Mouse (Mus musculus) heart, postnatal 14 days (tissue): ENCODE measurements around the gene Ufd1. TPM values are rescaled to one million over a fixed set of nuclear protein-coding genes. Genes with fewer than 3 reads are reported as not detected.

Source experiments
- DNase-seq, 2 experiments: peaks; one replicate each; pipeline ENCODE4 v3.0.0; 2021 to 2022
- intact Hi-C: fragments of 180-260 bp; cut with DNase I; formaldehyde crosslinking; loops from one replicate; pipeline ENCODE4 v1.15.1; 2025
- total RNA-seq, 2 experiments: library from RNA; stranded (reverse); gene quantifications; 2 replicates each; pipeline ENCODE4 v1.2.3; 2021

The Ufd1 gene
- total RNA-seq, 2 experiments from 2014 or later, result 56.5 to 61.4 TPM

DNA sequence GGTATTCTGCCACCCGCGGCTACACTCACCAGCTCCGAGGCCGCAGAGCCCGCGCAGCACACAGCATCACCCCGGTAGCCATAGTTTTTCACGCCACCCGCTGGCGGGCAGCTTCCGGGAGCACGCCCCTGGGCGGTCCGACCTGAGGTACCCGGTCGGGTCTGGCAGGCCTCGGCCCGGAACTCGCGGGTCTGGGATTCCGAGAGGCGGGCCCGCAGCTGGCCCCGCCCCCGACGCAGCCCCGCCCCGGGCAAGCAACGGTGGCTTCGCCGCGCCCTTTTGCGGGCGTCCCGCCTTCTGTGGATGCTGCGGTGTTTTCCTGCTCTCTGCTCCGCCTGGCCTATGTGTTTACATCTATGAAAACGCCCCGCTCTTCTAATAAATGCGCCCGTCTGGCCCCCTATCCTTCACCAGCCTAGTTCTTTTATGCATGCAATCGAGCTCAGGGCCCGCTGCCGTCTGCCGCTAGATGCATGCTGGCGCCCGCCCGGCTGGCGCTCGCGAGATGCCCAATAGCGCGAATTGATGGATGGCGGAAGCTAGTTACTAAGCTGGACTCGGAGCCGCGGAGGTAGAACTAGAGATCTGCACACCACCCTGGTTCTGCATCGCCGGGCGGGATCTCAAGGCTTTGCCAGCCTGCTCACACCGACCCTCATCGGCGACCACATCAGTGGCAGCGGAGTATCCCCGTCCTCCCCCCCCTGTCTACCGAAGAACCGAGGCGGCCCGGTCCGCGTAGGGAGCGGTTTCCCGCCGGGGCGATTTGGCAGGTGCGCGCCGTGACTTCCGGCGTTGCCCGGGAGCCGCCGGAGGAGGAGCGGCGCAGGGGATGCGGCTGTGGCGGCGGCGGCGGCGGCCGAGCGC lies 65.1 kb downstream of the Ufd1 start, which contains the start of the genes Mrpl40 and Hira:
TSS of gene Mrpl40 (minus strand) at position 421 of the 867 bp plus-strand sequence.
TSS of gene Hira (plus strand) at position 596 of the 867 bp plus-strand sequence.
- DNase-seq, result peak; percentile 95 to 97
- intact Hi-C loops, result loop anchor here (2.0 to 5.0 kb wide), 2 partner anchors 40 to 64 kb away; partner anchors contain the start of genes 2510002D24Rik, Cdc45, Gm28539 and Ufd1

DNA sequence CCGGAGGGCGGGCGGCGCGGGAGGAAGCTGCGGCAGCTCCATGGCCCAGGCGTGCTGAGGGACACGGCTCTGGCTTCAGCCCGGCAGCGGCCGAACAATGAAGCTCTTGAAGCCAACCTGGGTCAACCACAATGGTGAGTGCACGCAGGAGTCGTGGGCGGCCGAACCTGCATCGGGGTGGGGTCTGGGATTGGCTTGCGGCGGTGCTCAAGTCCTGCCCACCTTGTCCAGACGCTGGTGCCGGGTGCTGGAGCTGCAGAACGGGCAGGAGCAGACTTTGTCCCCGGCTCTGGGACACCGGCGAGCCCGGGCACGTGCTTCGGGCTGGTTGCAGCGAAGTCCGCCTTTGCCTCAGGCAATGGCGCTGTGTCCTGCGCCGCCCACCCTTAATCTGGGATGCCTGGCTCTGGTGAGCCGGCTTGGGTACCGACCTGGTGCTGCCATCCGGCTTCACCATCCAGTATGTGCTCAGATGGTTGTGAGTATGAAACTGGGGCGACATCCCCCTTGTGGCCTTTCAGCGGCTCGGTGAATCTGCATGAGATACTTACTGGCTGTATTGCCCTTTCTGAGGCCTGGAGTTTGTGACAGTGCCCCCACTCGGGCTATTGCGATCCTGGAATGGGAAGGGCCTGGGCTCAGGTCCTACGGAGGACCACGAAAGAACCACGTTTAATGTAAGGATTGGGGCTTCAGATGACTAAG lies 66.0 kb downstream of the Ufd1 start:
- DNase-seq, result peak; percentile 35 to 48
- intact Hi-C loops, result loop anchor here (2.0 to 5.0 kb wide), 2 partner anchors 41 to 65 kb away; partner anchors contain the start of genes 2510002D24Rik, Cdc45, Gm28539 and Ufd1

DNA sequence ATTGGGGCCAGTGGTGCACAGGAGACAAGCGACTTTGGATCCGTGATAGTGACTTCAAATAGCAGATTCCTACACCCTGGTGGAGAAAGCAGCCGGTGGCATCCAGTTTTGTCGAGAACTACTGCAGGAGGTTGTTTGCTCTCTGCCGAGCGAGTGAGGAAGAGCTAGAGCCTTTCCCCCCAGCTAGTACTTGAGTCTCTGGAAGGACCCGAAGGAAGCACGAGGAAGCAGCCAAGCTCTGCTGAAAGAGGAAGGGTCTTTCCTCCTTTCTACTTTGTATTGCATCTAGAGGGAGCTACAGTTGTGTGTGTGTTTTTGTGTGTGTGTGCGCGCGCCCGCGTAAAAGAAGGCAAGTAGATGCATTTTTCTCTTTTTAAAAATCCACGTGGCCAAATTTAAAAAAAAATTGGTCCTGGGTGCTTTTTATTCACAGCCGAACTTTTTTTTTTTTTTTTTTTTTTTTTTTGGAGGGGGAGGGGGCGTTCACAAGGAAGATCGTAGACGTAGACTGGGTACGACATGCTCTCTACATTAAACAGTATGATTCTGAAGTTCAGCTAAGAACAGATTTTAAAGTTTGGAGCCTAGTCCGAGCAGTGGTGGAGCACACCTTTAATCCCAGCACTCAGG lies 66.6 kb downstream of the Ufd1 start:
- peak in 1 of 2 experiments; percentile 3 for DNase-seq
- intact Hi-C loops, result loop anchor here (5.0 kb wide), 1 partner anchor 66 kb away; the partner anchor contains the start of genes Cdc45 and Ufd1

DNA sequence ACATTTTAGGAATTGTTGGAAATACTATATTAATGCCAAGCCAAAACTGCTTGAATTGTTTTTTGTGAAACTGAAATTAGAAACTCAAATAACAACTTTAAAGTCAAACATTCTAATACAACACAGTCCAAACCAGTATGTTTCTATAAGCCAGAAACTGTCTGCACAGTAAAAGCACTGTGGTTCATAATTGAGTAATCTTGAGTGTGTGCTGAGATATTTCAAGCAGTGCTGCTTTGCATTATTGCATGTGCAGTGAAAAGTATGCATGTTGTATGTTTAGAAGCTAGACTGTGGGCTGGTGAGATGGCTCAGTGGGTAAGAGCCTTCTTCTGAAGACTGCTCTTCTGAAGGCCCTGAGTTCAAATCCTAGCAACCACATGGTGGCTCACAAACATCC lies 72.5 kb downstream of the Ufd1 start:
- intact Hi-C loops, result no loop called here
- DNase-seq, result no peak

Other genes starting within 250 kb of the Ufd1 start
- under 1 TPM; 0.48 to 0.76 TPM for gene Tbx1, start 221.1 kb upstream of the Ufd1 start, total RNA-seq
- under 1 TPM in 1 of 2 experiments, not detected in 1; 0.29 TPM for gene Gp1bb, start 189.4 kb upstream of the Ufd1 start, total RNA-seq
- gene Gm49601, start 185.4 kb upstream of the Ufd1 start, total RNA-seq, result 1 to 10 TPM; 2.8 to 4.0 TPM
- gene Sept5, start 181.8 kb upstream of the Ufd1 start, total RNA-seq, result 1 to 10 TPM; 6.7 to 7.6 TPM
- gene Cldn5, start 34.9 kb upstream of the Ufd1 start, total RNA-seq, result 10 to 100 TPM; 52.8 to 62.4 TPM
- 1 to 10 TPM; 4.9 to 5.0 TPM for gene Cdc45, start 208 bp downstream of the Ufd1 start, total RNA-seq
- gene 2510002D24Rik, start 24.8 kb downstream of the Ufd1 start, total RNA-seq, result 10 to 100 TPM; 18.3 to 19.2 TPM
- not detected for gene Gm28539, start 24.8 kb downstream of the Ufd1 start, total RNA-seq
- gene Mrpl40, start 65.1 kb downstream of the Ufd1 start, total RNA-seq, result 10 to 100 TPM; 52.2 to 52.4 TPM
- 10 to 100 TPM; 24.8 to 27.4 TPM for gene Hira, start 65.3 kb downstream of the Ufd1 start, total RNA-seq